Mouse (Mus musculus): ENCODE results near the gene Tapbp.
"Not testable (repeated sequence)": the region's sequence is repeated elsewhere in the genome, so short reads cannot be mapped to it uniquely, and the experiment has no call there.

Gene Tapbp

GRCm38 (mm10) chr17:33915671-33916250 lies at the start of gene Tapbp, which contains the start of gene Zbtb22:
Tapbp (plus strand) TSS chr17:33915899.
Zbtb22 (plus strand) TSS chr17:33915904.
- in situ Hi-C loops (cut with MboI, MseI) = no loop called here

GRCm38 (mm10) chr17:33873537-33873936 lies 42.2 kb upstream of the Tapbp start, which contains the start of gene Gm7029:
Gm7029 (plus strand) TSS chr17:33873837.
- in situ Hi-C loops (cut with MboI, MseI) = not testable (repeated sequence)

- in situ Hi-C loops (cut with MboI, MseI) = no loop called here
Observed at GRCm38 (mm10) chr17:33874411-33874810, 41.3 kb upstream of the Tapbp start.

GRCm38 (mm10) chr17:33875797-33876196 lies 39.9 kb upstream of the Tapbp start:
- in situ Hi-C loops (cut with MboI, MseI) = not testable (repeated sequence)

GRCm38 (mm10) chr17:33884320-33884719 lies 31.4 kb upstream of the Tapbp start:
- in situ Hi-C loops (cut with MboI, MseI) = not testable (repeated sequence)

- in situ Hi-C loops (cut with MboI, MseI) = not testable (repeated sequence)
Observed at GRCm38 (mm10) chr17:33887802-33888201, 27.9 kb upstream of the Tapbp start.

GRCm38 (mm10) chr17:33888230-33888629 lies 27.5 kb upstream of the Tapbp start:
- in situ Hi-C loops (cut with MboI, MseI) = not testable (repeated sequence)

- in situ Hi-C loops (cut with MboI, MseI) = not testable (repeated sequence)
Observed at GRCm38 (mm10) chr17:33889941-33890532, 25.7 kb upstream of the Tapbp start.

GRCm38 (mm10) chr17:33890533-33891059 lies 25.1 kb upstream of the Tapbp start, which contains the start of gene Kifc1:
Kifc1 (minus strand) TSS chr17:33890661.
- in situ Hi-C loops (cut with MboI, MseI) = no loop called here

GRCm38 (mm10) chr17:33891357-33891756 lies 24.3 kb upstream of the Tapbp start:
- in situ Hi-C loops (cut with MboI, MseI) = no loop called here

- in situ Hi-C loops (cut with MboI, MseI) = not testable (repeated sequence)
Observed at GRCm38 (mm10) chr17:33891892-33892291, 23.8 kb upstream of the Tapbp start.

GRCm38 (mm10) chr17:33892429-33892828 lies 23.3 kb upstream of the Tapbp start:
- in situ Hi-C loops (cut with MboI, MseI) = no loop called here

GRCm38 (mm10) chr17:33893011-33893410 lies 22.7 kb upstream of the Tapbp start:
- in situ Hi-C loops (cut with MboI, MseI) = not testable (repeated sequence)

GRCm38 (mm10) chr17:33897114-33897794 lies 18.4 kb upstream of the Tapbp start:
- in situ Hi-C loops (cut with MboI, MseI) = no loop called here

- in situ Hi-C loops (cut with MboI, MseI) = not testable (repeated sequence)
Observed at GRCm38 (mm10) chr17:33898193-33898592, 17.5 kb upstream of the Tapbp start.

- in situ Hi-C loops (cut with MboI, MseI) = no loop called here
Observed at GRCm38 (mm10) chr17:33899642-33900041, 16.1 kb upstream of the Tapbp start.

GRCm38 (mm10) chr17:33900281-33900988 lies 15.3 kb upstream of the Tapbp start:
- in situ Hi-C loops (cut with MboI, MseI) = no loop called here

- in situ Hi-C loops (cut with MboI, MseI) = no loop called here
Observed at GRCm38 (mm10) chr17:33900989-33901314, 14.7 kb upstream of the Tapbp start.

GRCm38 (mm10) chr17:33901653-33902052 lies 14.0 kb upstream of the Tapbp start:
- in situ Hi-C loops (cut with MboI, MseI) = no loop called here

- in situ Hi-C loops (cut with MboI, MseI) = no loop called here
Observed at GRCm38 (mm10) chr17:33902079-33902478, 13.6 kb upstream of the Tapbp start.

- in situ Hi-C loops (cut with MboI, MseI) = no loop called here
Observed at GRCm38 (mm10) chr17:33902491-33902890, 13.2 kb upstream of the Tapbp start.
